Mouse (Mus musculus) neural tube, embryonic 13.5 days (tissue): ENCODE results near the gene Ndufa11. TPM values are rescaled to one million over a fixed set of nuclear protein-coding genes. Genes with fewer than 3 reads are reported as not detected.
A peak's percentile ranks its signal among the peaks of the same experiment; 100 is the strongest.

Experiments
- ATAC-seq: fragments of 200-750 bp; cut with Nextera tagmentation; 2 replicates; pipeline ENCODE4 v1.8.0; 2017; ENCODE audit warnings: low read depth, mild to moderate bottlenecking, moderate TSS enrichment, moderate library complexity
- H3K27ac ChIP-seq: fragments of 300-500 bp; sonication (generic); replicated peaks from 2 replicates; pipeline ENCODE4 v1.5.1; 2015; ENCODE audit warnings: moderate library complexity, mild to moderate bottlenecking, inconsistent platforms
- H3K27me3 ChIP-seq: fragments of 300-500 bp; sonication (generic); 2 replicates; pipeline ENCODE4 v1.6.1; 2015; ENCODE audit warnings: mild to moderate bottlenecking, inconsistent platforms
- H3K36me3 ChIP-seq: fragments of 300-500 bp; sonication (generic); 2 replicates; pipeline ENCODE4 v1.6.1; 2015; ENCODE audit warnings: mild to moderate bottlenecking, inconsistent platforms
- H3K4me1 ChIP-seq: fragments of 300-500 bp; sonication (generic); replicated peaks from 2 replicates; pipeline ENCODE4 v1.6.1; 2015; ENCODE audit warnings: inconsistent platforms
- H3K4me2 ChIP-seq: fragments of 300-500 bp; sonication (generic); 2 replicates; pipeline ENCODE4 v1.6.1; 2015; ENCODE audit warnings: inconsistent platforms, mild to moderate bottlenecking, moderate library complexity
- H3K4me3 ChIP-seq: fragments of 300-500 bp; sonication (generic); 2 replicates; pipeline ENCODE4 v1.5.1; 2015; ENCODE audit warnings: mild to moderate bottlenecking, inconsistent platforms
- H3K9ac ChIP-seq: fragments of 300-500 bp; sonication (generic); 2 replicates; pipeline ENCODE4 v1.6.1; 2015; ENCODE audit warnings: moderate library complexity, mild to moderate bottlenecking, inconsistent platforms
- H3K9me3 ChIP-seq: fragments of 300-500 bp; sonication (generic); 2 replicates; pipeline ENCODE4 v1.6.1; 2016; ENCODE audit warnings: inconsistent platforms
- WGBS: fragments of 180-500 bp; shearing (Covaris S2); methylation state at CpG from one replicate; pipeline ENCODE4 v1.1.7; 2015; 5-methylcytosine and 5-hydroxymethylcytosine counted together
- polyA plus RNA-seq: library from polyadenylated mRNA; unstranded; fragments of >200 nt; fragmentation: Nextera tagmentation; extraction: Ambion mirVana; gene quantifications from 2 replicates; pipeline ENCODE4 v1.2.1, GENCODE M21; 2015

Gene Ndufa11
- polyA plus RNA-seq, 1 experiment from 2014 or later: 575 TPM

DNA sequence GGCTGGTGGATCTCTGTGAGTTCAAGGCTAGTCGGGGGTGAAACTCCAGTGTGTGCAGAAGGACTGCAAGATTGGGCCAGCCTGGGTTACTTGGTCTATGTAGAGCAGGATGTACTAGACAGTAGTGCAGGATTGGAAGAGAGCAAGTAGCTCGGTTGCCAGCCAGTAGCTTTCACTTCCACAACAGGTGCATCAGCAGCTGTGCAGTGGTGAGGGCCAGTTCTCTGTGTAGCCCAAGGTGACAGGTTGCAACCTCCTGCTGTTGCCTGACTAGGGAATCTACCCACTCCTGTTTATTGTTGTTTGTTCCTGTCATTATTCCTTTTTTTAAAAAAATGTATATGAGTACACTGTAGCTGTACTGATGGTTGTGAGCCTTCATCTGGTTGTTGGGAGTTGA lies 28.9 kb upstream of the Ndufa11 start:
- peaks cover 82% of the 10 kb centered on the region for H3K36me3 ChIP-seq

DNA sequence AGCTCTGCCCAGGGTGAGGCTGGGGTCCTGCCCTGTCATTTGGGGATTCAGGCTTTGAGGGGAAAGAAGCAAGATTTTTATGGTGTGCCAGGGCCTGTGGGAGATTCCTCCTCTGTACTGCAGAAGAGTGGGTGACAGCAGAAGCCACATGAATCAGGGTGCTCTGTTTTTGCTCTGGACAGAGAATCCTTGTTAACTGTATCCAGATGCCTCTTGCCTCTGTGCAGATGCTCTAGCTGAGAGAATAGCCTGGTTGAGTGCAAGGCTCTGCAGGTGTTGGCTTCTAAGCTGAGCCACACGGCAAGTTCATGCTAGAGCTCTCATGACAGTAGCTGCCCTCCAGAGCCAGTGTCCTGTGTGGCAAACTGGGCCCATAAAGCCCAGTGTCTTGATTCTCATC lies 24.2 kb upstream of the Ndufa11 start:
- H3K4me3 ChIP-seq: no peak overlapping the region
- peaks cover 86% of the 10 kb centered on the region for H3K36me3 ChIP-seq
- H3K4me1 ChIP-seq: peaks cover 47% of the 10 kb centered on the region
- peak overlapping the region; percentile 38; the same call in 1 of the 2 replicates for H3K9ac ChIP-seq
- H3K27ac ChIP-seq: peak overlapping the region; percentile 78
- WGBS: 53% methylated on average over 1 of the region's 1 CpGs
- H3K4me2 ChIP-seq: no peak overlapping the region; the same call in 1 of the 2 replicates
- no peaks in the 10 kb centered on the region for H3K9me3 ChIP-seq
- ATAC-seq: no peak
- H3K27me3 ChIP-seq: no peaks in the 10 kb centered on the region

More for the DNA sequence above, 28.9 kb upstream of the Ndufa11 start:
- H3K4me1 ChIP-seq: peaks cover 39% of the 10 kb centered on the region
- no peaks in the 10 kb centered on the region for H3K9me3 ChIP-seq
- 86% methylated on average over 2 of the region's 2 CpGs for WGBS
- H3K27me3 ChIP-seq: no peaks in the 10 kb centered on the region
- no peak overlapping the region for H3K9ac ChIP-seq
- H3K4me3 ChIP-seq: no peak overlapping the region
- H3K4me2 ChIP-seq: no peak overlapping the region
- H3K27ac ChIP-seq: no peak overlapping the region
- no peak for ATAC-seq

DNA sequence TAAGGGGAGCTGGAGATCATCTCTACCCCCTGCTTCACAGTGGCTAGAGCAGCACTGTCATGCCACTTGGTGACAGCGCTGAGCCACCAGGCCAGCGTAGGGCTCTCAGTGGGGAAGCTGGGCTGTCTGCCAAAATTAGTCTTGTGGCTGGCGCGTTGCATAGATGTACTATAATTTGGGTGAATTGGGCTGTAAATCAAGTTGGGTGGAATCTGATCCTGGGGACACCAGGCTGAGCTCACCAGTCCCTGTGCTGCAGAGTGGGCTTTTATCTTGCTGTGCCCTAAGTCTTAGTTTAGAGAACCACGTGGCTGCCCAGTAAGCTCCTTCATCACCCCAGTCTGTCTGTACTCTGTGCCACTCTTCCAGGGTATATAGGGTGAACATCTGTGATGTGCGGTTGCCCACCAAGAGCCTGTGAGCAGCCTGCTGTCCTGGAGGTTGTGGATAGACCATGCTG lies 23.7 kb upstream of the Ndufa11 start:
- no peak overlapping the region; the same call in 1 of the 2 replicates for H3K4me2 ChIP-seq
- H3K4me1 ChIP-seq: peaks cover 47% of the 10 kb centered on the region
- H3K27ac ChIP-seq: peak overlapping the region; percentile 78
- no peaks in the 10 kb centered on the region for H3K9me3 ChIP-seq
- no peak overlapping the region for H3K4me3 ChIP-seq
- WGBS: 38% methylated on average over 6 of the region's 6 CpGs
- peak overlapping the region; percentile 38; the same call in 1 of the 2 replicates for H3K9ac ChIP-seq
- peak; percentile 78 for ATAC-seq
- H3K27me3 ChIP-seq: no peaks in the 10 kb centered on the region
- peaks cover 86% of the 10 kb centered on the region for H3K36me3 ChIP-seq

DNA sequence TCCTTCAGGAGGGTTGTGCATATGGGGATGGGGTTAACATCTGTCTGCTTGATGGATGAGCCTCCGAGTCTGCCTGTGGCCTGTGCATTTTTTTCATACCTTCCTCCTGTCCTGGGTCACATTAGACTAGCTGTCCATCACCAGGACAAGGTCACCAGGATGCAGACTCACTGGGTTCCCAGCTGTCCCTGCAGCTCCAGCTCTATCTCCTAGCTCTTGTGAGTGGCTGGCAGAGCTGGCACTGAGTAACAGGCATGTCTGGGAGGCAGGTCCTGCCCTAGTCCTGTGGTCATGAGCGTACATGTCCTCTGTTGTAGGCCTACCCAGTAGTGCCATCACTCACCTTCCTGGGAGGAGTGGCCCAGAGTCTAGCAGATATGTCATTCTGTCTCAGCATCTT lies 17.1 kb upstream of the Ndufa11 start:
- H3K9me3 ChIP-seq: no peaks in the 10 kb centered on the region
- peaks cover under 1% of the 10 kb centered on the region; the same call in 1 of the 2 replicates for H3K4me1 ChIP-seq
- no peak; the same call in 1 of the 2 replicates for ATAC-seq
- H3K27me3 ChIP-seq: no peaks in the 10 kb centered on the region
- 92% methylated on average over 2 of the region's 2 CpGs for WGBS
- no peak overlapping the region for H3K27ac ChIP-seq
- H3K9ac ChIP-seq: no peak overlapping the region
- H3K36me3 ChIP-seq: peaks cover 98% of the 10 kb centered on the region
- no peak overlapping the region for H3K4me2 ChIP-seq
- no peak overlapping the region for H3K4me3 ChIP-seq

DNA sequence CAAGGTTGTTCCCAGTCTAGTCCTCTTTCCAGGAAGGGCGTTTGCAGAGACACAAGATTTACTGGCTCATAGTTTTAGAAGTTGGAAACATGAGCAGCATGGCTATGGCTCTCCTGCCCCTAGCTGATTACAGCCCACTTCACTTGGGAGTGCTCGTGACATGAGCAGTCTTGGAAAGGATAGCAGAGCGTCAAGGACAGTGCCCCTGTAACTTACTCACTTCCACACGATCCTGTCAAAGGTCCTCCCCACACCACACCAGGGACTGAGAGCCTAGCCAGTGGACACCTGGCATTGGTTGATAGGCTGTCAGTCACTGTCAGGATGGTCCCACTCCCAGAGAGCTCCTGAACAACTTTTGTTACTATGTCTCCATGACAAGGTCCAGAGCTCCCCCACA lies 14.5 kb upstream of the Ndufa11 start:
- ATAC-seq: no peak
- H3K4me3 ChIP-seq: no peak overlapping the region
- H3K27me3 ChIP-seq: no peaks in the 10 kb centered on the region
- WGBS: 94% methylated on average over 4 of the region's 4 CpGs
- no peak overlapping the region for H3K9ac ChIP-seq
- H3K4me2 ChIP-seq: no peak overlapping the region
- no peak overlapping the region for H3K27ac ChIP-seq
- H3K9me3 ChIP-seq: no peaks in the 10 kb centered on the region
- H3K4me1 ChIP-seq: no peaks in the 10 kb centered on the region
- H3K36me3 ChIP-seq: peaks cover 97% of the 10 kb centered on the region

DNA sequence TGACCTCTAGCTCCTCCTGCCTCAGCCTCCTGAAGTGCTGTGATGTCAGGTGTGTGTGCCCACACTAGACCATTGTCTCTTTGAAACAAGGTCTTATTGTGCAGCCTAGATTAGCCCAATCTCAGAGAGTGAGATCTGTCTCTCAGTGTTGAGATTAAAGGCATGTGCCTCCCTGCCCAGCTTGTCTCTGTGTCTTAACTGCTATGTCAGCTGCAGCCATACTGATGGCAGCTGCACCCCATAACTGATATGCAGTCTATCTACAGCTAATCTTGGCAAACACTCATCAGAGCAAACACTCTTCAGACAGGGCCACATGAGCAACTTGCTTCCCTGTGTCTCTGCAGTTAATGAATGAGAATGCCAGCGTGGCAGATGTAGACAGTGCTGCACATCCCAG lies 11.1 kb upstream of the Ndufa11 start:
- Histone ChIP-seq H3K36me3 (peaks cover 97% of the 10 kb centered on the region), H3K4me1 (no peaks in the 10 kb centered on the region), H3K9me3 (no peaks in the 10 kb centered on the region), H3K4me3 (no peak overlapping the region), H3K4me2 (no peak overlapping the region), H3K9ac (no peak overlapping the region), H3K27me3 (no peaks in the 10 kb centered on the region), H3K27ac (no peak overlapping the region)
- whole genome bisulfite sequencing: 97% methylated on average over 1 of the region's 1 CpGs
- no peak for ATAC-seq

DNA sequence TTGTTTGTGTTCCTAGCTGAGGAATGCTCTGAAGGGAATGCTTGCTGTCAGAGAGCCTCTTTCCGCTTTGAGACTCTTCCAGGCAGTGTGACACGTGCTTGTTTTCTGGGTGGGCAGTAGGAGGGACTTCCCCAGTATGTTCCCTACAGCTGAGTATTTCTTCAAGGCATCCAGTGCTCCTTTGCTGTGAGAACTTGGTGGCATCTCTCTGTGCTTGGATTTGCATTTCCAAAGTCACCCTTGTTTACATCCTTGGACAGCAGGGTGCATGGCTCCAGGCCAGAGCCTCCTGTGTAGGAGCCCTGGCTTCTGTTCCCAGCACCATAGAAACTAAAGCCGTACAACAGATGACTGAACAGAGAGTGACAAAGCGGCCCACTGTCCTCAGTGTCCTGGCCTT lies 8.9 kb upstream of the Ndufa11 start:
- no peaks in the 10 kb centered on the region for H3K9me3 ChIP-seq
- H3K4me1 ChIP-seq: no peaks in the 10 kb centered on the region
- no peaks in the 10 kb centered on the region for H3K27me3 ChIP-seq
- no peak for ATAC-seq
- WGBS: 86% methylated on average over 4 of the region's 4 CpGs
- no peak overlapping the region for H3K27ac ChIP-seq
- H3K36me3 ChIP-seq: peaks cover 94% of the 10 kb centered on the region
- no peak overlapping the region for H3K9ac ChIP-seq
- H3K4me3 ChIP-seq: no peak overlapping the region
- H3K4me2 ChIP-seq: no peak overlapping the region

DNA sequence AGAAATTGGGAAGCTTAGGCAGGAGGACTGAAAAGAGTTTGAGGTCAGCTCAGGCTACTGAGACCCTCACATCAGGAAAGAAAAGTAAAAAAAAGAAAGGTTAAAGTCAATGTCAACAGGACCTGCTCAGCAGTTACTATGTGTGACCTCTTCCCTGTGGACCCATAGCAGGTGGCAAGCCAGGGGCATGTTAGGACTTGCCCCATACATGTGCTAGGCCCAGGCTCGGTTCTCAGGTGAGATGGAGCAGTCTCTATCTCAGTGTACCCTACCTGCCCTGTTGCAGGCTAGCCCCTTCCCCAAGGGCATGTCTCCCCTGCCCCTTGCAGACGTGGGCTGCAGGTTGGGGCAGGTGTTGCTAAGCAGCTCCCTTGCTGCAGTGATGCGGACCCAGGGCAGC lies 7.9 kb upstream of the Ndufa11 start:
- Histone ChIP-seq H3K9me3 (no peaks in the 10 kb centered on the region), H3K9ac (no peak overlapping the region), H3K4me2 (no peak overlapping the region), H3K4me1 (no peaks in the 10 kb centered on the region), H3K36me3 (peaks cover 84% of the 10 kb centered on the region), H3K27me3 (no peaks in the 10 kb centered on the region), H3K4me3 (no peak overlapping the region), H3K27ac (no peak overlapping the region)
- no peak for ATAC-seq
- WGBS: 89% methylated on average over 3 of the region's 3 CpGs

DNA sequence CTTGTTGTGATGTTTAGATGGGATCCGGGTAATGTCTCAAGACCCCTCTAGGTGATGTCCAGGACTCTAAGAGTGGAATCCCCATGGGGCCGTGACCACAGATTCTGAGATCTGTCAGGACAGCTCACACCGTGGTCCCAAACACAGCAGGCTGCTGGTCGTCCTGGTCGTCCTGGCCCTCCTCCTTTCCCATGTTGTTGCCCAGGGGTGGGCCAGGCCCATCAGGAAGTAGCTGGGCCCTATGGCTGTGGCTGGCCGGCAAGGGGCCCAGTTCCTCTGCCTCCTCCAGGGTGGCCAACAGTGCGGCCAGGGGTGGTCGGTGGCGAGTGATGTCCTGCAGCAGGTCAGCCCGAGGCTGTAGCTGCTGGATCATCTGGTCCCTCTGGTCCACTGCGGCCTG lies 2.2 kb upstream of the Ndufa11 start:
- H3K4me3 ChIP-seq: peak overlapping the region; percentile 83
- peak overlapping the region; percentile 82 for H3K4me2 ChIP-seq
- peaks cover 36% of the 10 kb centered on the region for H3K4me1 ChIP-seq
- H3K27ac ChIP-seq: no peak overlapping the region
- 62% methylated on average over 11 of the region's 11 CpGs for WGBS
- no peaks in the 10 kb centered on the region for H3K9me3 ChIP-seq
- peak overlapping the region; percentile 84 for H3K9ac ChIP-seq
- H3K36me3 ChIP-seq: peaks cover 28% of the 10 kb centered on the region
- no peak for ATAC-seq
- H3K27me3 ChIP-seq: no peaks in the 10 kb centered on the region

DNA sequence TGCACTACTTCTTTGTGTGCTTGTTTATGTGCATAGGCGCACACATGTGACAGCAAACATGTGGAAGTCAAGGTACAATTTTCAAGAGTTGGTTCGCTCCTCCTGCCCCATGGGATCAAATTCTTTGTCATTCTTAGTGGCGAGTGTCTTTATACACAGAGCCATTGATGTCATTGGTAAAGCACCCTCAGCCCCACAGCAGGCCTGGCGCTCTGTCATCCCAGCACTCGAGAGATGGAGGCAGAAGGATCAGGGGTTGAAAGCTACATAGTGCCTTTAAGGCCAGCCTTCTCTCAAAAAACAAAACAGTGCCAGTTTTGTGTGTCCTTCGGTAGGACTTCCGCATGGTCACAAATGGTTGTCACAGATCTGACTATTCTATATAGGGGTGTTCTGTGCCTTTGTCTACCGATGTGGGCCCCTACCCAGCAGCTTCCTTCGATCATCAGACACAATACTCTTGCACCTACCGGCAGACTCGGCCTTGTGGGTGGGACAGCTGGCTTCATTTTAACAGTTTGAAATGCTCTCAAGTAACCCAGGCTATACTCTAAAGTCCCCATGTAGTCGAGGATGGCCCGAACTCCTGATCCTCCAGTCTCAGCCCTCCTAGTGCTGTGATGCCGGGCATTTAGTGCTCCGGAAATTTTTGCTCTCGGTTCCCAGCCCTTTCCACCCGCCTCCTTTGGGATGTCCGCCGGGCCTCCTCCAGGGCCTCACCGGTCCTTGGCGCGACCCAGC lies 1.5 kb upstream of the Ndufa11 start:
- Histone ChIP-seq H3K4me3 (peak overlapping the region; percentile 83), H3K4me2 (peak overlapping the region; percentile 82), H3K36me3 (peaks cover 25% of the 10 kb centered on the region), H3K9ac (peak overlapping the region; percentile 84), H3K27ac (peak overlapping the region; percentile 88), H3K9me3 (no peaks in the 10 kb centered on the region), H3K4me1 (peaks cover 39% of the 10 kb centered on the region), H3K27me3 (no peaks in the 10 kb centered on the region)
- ATAC-seq: peak; percentile 3
- WGBS: 25% methylated on average over 22 of the region's 22 CpGs

DNA sequence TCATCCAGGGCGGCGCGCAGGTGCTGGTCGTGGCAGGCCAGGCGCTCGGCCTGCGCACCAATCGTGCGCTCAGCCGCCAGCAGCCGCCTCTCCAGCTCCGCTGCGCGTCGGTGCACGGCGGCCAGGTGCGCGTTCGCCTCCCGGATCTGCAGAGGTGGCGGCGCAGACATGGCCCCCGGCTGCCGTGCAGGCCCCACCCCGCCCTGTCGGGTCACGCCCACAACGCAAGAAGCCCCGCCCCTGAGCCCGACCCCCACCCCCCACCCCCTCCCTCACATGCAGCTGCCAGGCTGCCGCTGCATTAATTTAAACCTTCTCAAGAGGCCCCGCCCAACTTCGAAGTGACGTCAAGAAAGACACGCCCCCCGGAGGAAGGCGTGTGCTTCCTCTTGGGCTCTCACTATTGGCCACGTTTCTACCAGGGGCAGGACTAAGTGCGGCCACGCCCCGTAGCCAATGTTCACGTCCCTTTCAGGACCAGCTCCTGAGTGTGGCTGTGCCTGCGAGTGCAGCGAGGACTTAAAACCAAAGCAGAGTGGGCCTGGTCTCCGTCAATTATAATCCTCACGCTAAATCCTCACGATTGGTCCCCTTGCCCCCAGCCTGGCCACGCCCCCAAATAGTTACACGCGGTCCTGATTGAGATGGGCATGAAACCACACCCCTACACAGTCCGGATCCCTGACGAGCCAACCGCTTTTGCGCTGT lies 758 bp upstream of the Ndufa11 start:
- peaks cover 25% of the 10 kb centered on the region for H3K36me3 ChIP-seq
- 0% methylated on average over 55 of the region's 55 CpGs for WGBS
- peak overlapping the region; percentile 83 for H3K4me3 ChIP-seq
- peak overlapping the region; percentile 92 for H3K9ac ChIP-seq
- H3K27ac ChIP-seq: peak overlapping the region; percentile 88
- ATAC-seq: peak; percentile 95
- peak overlapping the region; percentile 82 for H3K4me2 ChIP-seq
- no peaks in the 10 kb centered on the region for H3K9me3 ChIP-seq
- H3K27me3 ChIP-seq: no peaks in the 10 kb centered on the region
- H3K4me1 ChIP-seq: peaks cover 39% of the 10 kb centered on the region

DNA sequence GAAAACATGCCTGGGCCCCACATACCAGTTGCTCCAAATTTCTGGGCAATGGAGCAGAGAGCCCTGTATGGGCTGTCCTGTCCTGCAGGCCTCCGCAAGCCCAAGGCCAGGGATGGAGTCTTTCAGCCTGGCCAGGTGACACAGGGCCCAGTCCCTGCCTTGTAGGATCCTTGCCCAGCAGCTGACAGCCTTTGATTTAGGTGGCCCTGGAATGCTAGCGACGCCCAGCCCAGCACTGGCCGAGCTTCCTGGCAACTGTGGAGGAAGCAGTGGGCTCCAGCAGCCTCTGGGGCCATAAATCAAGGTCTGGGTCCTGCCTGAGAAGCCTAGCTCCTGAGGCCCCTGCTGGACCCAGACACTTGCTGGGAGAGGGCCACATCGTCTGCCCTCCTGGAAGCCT lies 4.9 kb downstream of the Ndufa11 start:
- no peaks in the 10 kb centered on the region for H3K27me3 ChIP-seq
- 40% methylated on average over 5 of the region's 5 CpGs for WGBS
- no peak overlapping the region for H3K27ac ChIP-seq
- no peaks in the 10 kb centered on the region for H3K9me3 ChIP-seq
- H3K4me2 ChIP-seq: no peak overlapping the region
- H3K36me3 ChIP-seq: peaks cover 43% of the 10 kb centered on the region
- ATAC-seq: no peak
- H3K9ac ChIP-seq: 0 out of 2 replicates have a peak overlapping the region, but pooled peaks have one; percentile 12
- no peak overlapping the region for H3K4me3 ChIP-seq
- peaks cover 40% of the 10 kb centered on the region for H3K4me1 ChIP-seq
